Mouse (Mus musculus) ovary, postnatal 14 days (tissue): ENCODE results near the gene Ushbp1.
"Not testable (repeated sequence)": the region's sequence is repeated elsewhere in the genome, so short reads cannot be mapped to it uniquely, and the experiment has no call there.

Experiments
- DNase-seq: peaks from one replicate; pipeline ENCODE4 v3.0.0; 2022; ENCODE audit warnings: low spot score

Gene Ushbp1

GRCm38 (mm10) chr8:71395629-71396028 is at the start of gene Ushbp1:
Gene Ushbp1, minus strand, starts transcription at chr8:71395802.
- DNase-seq = no peak

DNA sequence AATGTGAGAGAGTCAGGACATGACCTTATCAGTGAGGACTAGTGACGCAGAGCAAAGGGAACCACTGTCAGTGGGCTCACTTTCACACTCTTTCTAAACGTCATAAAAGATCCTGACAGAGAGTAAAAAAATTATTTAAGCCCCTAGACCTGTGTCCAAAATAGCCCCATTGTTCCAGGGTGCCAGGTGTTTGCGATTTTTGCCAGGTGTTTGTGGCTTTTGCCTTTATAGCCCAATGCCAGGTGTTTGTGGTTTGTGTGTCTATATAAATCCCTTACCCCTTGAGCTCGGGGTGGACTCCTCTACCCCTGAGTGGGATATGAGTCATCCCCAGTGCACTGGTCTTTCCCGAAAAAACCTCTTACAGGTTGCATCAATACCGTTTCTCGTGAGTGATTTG is 49.5 kb upstream of the Ushbp1 start:
- DNase-seq = no peak

- DNase-seq = peak; percentile 51
These were observed 45.8 kb upstream of the Ushbp1 start for GRCm38 (mm10) chr8:71441404-71441803.

DNA sequence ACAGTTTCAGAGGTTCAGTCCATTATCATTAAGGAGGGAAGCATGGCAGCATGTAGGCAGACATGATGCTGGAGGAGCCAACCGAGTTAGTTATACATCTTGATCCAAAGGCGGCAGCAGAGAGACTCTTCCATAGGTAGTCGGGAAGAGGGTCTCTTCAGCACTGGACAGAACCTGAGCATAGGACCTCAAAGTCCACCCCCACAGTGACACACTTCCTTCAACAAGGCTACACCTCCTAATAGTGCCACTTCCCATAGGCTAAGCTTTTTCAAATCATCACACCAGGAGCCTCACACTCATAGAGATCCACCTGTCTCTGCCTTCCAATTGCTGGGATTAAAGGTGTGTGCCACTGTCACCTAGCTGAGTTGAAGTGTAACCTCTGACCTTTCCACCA is 41.4 kb upstream of the Ushbp1 start:
- no peak for DNase-seq

- DNase-seq = not testable (repeated sequence)
These were observed 37.3 kb upstream of the Ushbp1 start for GRCm38 (mm10) chr8:71432935-71433334.

- no peak for DNase-seq
These were observed 26.5 kb upstream of the Ushbp1 start for GRCm38 (mm10) chr8:71422121-71422520.

DNA sequence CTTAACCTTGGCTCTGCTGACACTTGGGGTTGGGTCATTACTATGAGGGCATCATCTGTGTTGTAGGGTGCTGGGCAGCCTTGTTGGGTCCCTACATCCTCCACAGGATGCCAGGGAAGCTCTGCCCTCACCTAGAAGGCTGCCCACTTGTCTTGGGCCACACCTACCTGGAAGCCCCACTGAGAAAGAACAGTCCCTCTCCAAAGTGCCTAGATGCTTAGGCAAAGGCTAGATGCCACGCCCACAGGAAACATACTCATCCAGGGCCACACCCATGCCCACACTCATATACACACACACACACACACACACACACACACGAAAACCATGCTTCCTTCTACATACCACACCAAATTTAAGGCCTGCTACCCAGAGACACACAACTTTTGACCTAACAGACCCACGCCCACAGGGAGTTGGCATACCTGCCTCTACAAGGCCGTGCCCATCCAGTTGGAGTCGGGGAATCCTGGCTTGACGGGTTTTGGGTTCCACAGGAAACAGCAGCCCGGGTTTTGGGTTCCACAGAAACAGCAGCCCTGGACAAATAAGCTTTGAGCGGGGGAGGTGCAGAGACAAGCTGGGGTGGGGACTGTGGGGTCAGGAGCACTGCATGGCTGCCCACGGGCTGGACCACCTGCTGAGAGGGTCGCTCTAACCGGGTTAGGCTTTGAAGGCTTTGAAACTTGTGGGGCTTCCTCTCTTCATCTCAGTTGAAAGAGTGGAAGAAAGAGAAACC is 16.1 kb upstream of the Ushbp1 start:
- DNase-seq = no peak

DNA sequence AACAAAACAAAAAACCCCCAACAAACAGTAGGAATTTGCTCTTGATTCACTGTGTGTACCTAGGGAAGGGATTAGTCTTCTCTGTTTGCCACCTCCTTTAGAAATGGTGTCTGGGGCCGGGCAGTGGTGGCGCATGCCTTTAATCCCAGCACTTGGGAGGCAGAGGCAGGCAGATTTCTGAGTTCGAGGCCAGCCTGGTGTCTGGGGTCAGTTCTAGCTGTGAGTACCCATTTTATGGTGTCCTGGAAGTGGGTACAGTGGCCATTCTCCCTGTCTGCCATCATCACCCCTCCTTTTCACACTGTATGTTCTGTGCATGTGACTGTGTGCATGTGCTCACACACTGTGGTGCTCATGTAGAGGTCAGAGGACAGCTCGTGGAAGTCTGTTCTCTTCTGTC is 12.6 kb upstream of the Ushbp1 start:
- DNase-seq = no peak

- DNase-seq = no peak
These were observed 11.8 kb upstream of the Ushbp1 start for GRCm38 (mm10) chr8:71407441-71407840.

GRCm38 (mm10) chr8:71406099-71407015 is 10.8 kb upstream of the Ushbp1 start:
- peak; percentile 51 for DNase-seq

GRCm38 (mm10) chr8:71405401-71406098 is 9.9 kb upstream of the Ushbp1 start, which contains the start of gene Ankle1:
Gene Ankle1, plus strand, starts transcription at chr8:71406010.
- DNase-seq = peak; percentile 99

DNA sequence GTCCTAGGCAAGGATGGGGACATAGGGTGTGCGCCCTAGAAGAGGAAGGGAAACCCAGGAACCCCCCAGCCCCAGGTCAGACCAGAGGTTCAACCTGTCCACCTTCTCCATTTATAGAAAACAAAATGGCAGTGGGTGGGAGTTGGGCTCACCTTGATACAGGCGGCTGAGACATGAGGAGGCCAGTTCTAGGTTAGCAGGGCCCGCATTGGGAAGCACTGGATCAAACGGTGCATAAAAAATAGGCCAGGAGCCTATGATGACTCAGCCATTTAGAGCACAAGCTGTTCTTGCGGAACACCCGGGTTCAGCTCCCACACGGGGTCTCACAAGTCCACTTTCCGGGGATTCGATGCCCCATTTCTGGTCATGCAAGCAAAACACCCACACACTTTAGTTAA is 9.3 kb upstream of the Ushbp1 start:
- DNase-seq = no peak

- no peak for DNase-seq
These were observed 8.4 kb upstream of the Ushbp1 start for GRCm38 (mm10) chr8:71404011-71404410.

- DNase-seq = no peak
These were observed 7.7 kb upstream of the Ushbp1 start for GRCm38 (mm10) chr8:71403107-71403885.

- DNase-seq = no peak
These were observed 6.9 kb upstream of the Ushbp1 start for GRCm38 (mm10) chr8:71402446-71402964.

GRCm38 (mm10) chr8:71401454-71401853 is 5.9 kb upstream of the Ushbp1 start:
- no peak for DNase-seq

- no peak for DNase-seq
These were observed 5.2 kb upstream of the Ushbp1 start for GRCm38 (mm10) chr8:71400826-71401225.

- no peak for DNase-seq
These were observed 2.1 kb upstream of the Ushbp1 start for GRCm38 (mm10) chr8:71397701-71398100.

DNA sequence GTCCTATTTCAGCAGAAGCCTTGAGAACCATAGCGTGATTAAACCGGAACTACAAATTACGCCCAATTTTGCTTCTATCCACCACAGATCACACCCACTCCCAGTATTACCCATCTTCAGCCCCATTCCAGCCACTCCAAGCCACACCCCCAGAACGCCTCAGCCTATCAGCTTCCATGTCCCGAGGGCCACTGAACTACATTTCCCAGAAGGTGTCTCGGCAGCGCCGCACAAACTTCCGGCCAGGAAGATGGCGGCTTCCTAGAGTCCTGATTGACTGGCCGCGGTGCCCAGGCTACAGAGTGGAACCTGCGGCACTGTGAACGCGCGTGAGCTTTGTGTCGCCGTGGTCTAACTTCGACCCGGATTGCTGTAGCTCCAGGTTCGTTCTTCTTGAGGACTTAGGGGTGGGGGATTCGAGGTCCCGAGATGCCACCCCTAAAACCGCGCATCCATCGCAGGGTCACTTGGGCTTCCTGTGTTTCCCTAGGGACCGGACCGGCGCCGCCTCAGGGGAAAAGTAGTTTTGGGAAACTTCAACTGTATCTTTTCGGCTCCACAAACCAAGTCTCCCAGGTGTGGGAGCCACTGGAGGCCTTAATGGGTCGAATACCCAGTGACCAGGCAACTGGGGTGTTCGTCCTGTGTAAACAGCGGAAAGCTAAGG is 1.2 kb upstream of the Ushbp1 start, which contains the start of gene Babam1:
Gene Babam1, plus strand, starts transcription at position 223 of the 667 bp plus-strand sequence.
- peak; percentile 80 for DNase-seq

GRCm38 (mm10) chr8:71395071-71395470 is 531 bp downstream of the Ushbp1 start:
- DNase-seq = no peak

DNA sequence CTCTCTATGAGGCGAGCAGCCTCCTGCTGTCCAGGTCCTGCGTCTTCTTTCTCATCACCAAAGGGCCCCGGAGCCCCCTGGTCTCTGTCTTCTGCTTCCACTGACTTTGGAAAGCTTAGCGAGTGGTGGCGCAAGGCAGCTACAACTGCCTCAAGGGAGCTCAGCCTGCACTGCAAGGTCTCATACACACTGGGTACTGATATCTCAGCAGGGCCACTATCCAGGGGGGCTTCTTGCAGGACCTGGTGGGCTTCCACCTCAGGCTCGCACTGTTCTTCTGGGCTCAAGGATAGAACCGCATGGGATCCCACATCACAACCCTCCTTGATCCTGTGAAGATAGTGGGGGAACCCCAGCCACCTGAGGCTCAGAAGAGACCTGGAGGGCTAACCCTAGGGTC is 1.1 kb downstream of the Ushbp1 start:
- DNase-seq = no peak
